Mouse (Mus musculus) forebrain, embryonic 12.5 days (tissue): ENCODE measurements around the gene Rxylt1. TPM values are rescaled to one million over a fixed set of nuclear protein-coding genes. Genes with fewer than 3 reads are reported as not detected.

ENCODE experiments used
- ATAC-seq: fragments of 200-750 bp; cut with Nextera tagmentation; 2 replicates; pipeline ENCODE4 v1.8.0; 2017; ENCODE audit warnings: moderate TSS enrichment; ENCODE audit not compliant: low FRiP score
- H3K27ac ChIP-seq: fragments of 300-500 bp; sonication (generic); 2 replicates; pipeline ENCODE4 v1.5.1; 2016; ENCODE audit warnings: mild to moderate bottlenecking
- H3K27me3 ChIP-seq: fragments of 300-500 bp; sonication (generic); 2 replicates; pipeline ENCODE4 v1.6.1; 2016; ENCODE audit warnings: mild to moderate bottlenecking
- H3K36me3 ChIP-seq: fragments of 300-500 bp; sonication (generic); replicated peaks from 2 replicates; pipeline ENCODE4 v1.6.1; 2016; ENCODE audit warnings: mild to moderate bottlenecking
- H3K4me1 ChIP-seq: fragments of 300-500 bp; sonication (generic); 2 replicates; pipeline ENCODE4 v1.6.1; 2016
- H3K4me2 ChIP-seq: fragments of 300-500 bp; sonication (generic); 2 replicates; pipeline ENCODE4 v1.6.1; 2016; ENCODE audit warnings: mild to moderate bottlenecking, moderate library complexity
- H3K4me3 ChIP-seq: fragments of 300-500 bp; sonication (generic); replicated peaks from 2 replicates; pipeline ENCODE4 v1.5.1; 2016; ENCODE audit warnings: mild to moderate bottlenecking
- H3K9ac ChIP-seq: fragments of 300-500 bp; sonication (generic); 2 replicates; pipeline ENCODE4 v1.6.1; 2016; ENCODE audit warnings: mild to moderate bottlenecking
- H3K9me3 ChIP-seq: fragments of 300-500 bp; sonication (generic); 2 replicates; pipeline ENCODE4 v1.6.1; 2016
- WGBS: fragments of 180-500 bp; shearing (Covaris S2); methylation state at CpG from one replicate; pipeline ENCODE4 v1.1.7; 2016; 5-methylcytosine and 5-hydroxymethylcytosine counted together
- polyA plus RNA-seq: library from polyadenylated mRNA; unstranded; fragments of >200 nt; fragmentation: Nextera tagmentation; extraction: Ambion mirVana; gene quantifications from 2 replicates; pipeline ENCODE4 v1.2.1, GENCODE M21; 2016

Gene Rxylt1
- polyA plus RNA-seq, 1 experiment from 2014 or later, result 36.7 TPM

GRCm38 (mm10) chr10:122038554-122038953 is 58.6 kb downstream of the Rxylt1 start:
- Histone ChIP-seq H3K4me3 (no peak overlapping the region), H3K27me3 (no peaks in the 10 kb centered on the region), H3K27ac (no peak overlapping the region), H3K36me3 (peaks cover 8% of the 10 kb centered on the region), H3K4me2 (no peak overlapping the region), H3K9ac (no peak overlapping the region), H3K9me3 (0 out of 2 replicates have a peak, but pooled peaks cover 5% of the 10 kb centered on the region), H3K4me1 (no peaks in the 10 kb centered on the region)
- ATAC-seq, result peak; percentile 77
- 65% methylated on average over 3 of the region's 3 CpGs for WGBS

GRCm38 (mm10) chr10:122033271-122033670 is 63.9 kb downstream of the Rxylt1 start:
- WGBS, result 78% methylated on average over 5 of the region's 5 CpGs
- no peak overlapping the region for H3K4me2 ChIP-seq
- peaks cover 8% of the 10 kb centered on the region for H3K36me3 ChIP-seq
- no peaks in the 10 kb centered on the region for H3K4me1 ChIP-seq
- no peaks in the 10 kb centered on the region for H3K9me3 ChIP-seq
- no peak overlapping the region for H3K27ac ChIP-seq
- no peaks in the 10 kb centered on the region for H3K27me3 ChIP-seq
- no peak overlapping the region for H3K4me3 ChIP-seq
- no peak overlapping the region for H3K9ac ChIP-seq
- ATAC-seq, result no peak

- H3K36me3 ChIP-seq, result no peaks in the 10 kb centered on the region
- no peak overlapping the region for H3K27ac ChIP-seq
- no peak overlapping the region for H3K4me3 ChIP-seq
- H3K4me2 ChIP-seq, result no peak overlapping the region
- H3K27me3 ChIP-seq, result no peaks in the 10 kb centered on the region
- H3K9me3 ChIP-seq, result no peaks in the 10 kb centered on the region
- no peaks in the 10 kb centered on the region for H3K4me1 ChIP-seq
- no peak overlapping the region for H3K9ac ChIP-seq
- no peak for ATAC-seq
- WGBS, result 85% methylated on average over 5 of the region's 5 CpGs
These were observed 66.8 kb downstream of the Rxylt1 start for GRCm38 (mm10) chr10:122030420-122030819.

- no peak overlapping the region for H3K4me3 ChIP-seq
- H3K9me3 ChIP-seq, result no peaks in the 10 kb centered on the region
- no peak overlapping the region for H3K9ac ChIP-seq
- H3K4me2 ChIP-seq, result no peak overlapping the region
- H3K27me3 ChIP-seq, result no peaks in the 10 kb centered on the region
- no peaks in the 10 kb centered on the region for H3K36me3 ChIP-seq
- WGBS, result 71% methylated on average over 7 of the region's 7 CpGs
- H3K27ac ChIP-seq, result no peak overlapping the region
- no peaks in the 10 kb centered on the region for H3K4me1 ChIP-seq
- no peak for ATAC-seq
These were observed 67.4 kb downstream of the Rxylt1 start for GRCm38 (mm10) chr10:122029738-122030137.

Other genes starting within 250 kb of the Rxylt1 start
- gene Srgap1, start 50.1 kb downstream of the Rxylt1 start, polyA plus RNA-seq, result 20.7 and 22.2 TPM in 2 replicates